Mouse (Mus musculus): ENCODE results near the gene Gm6217. TPM values are rescaled to one million over a fixed set of nuclear protein-coding genes. Genes with fewer than 3 reads are reported as not detected.

Gene Gm6217
- polyA plus RNA-seq, 1 experiment from 2014 or later, result not detected

- Histone ChIP-seq H3K4me3 (ENCODE audit: low read depth, low read length) (no peak within 1 kb of the TSS), H3K4me1 (replicated peaks; ENCODE audit: control insufficient read depth, insufficient read depth, low read length) (no peaks in the 10 kb centered on the region), H3K9me3 (ENCODE audit: control insufficient read depth, low read length) (no peaks in the 10 kb centered on the region), H3K36me3 (ENCODE audit: control insufficient read depth, insufficient read depth, low read length) (no peaks in the 10 kb centered on the region), H3K27me3 (ENCODE audit: control insufficient read depth, insufficient read depth, low read length) (no peaks in the 10 kb centered on the region), H3K4me2 (ENCODE audit: low read depth, low read length, severe bottlenecking) (no peak within 1 kb of the TSS), H3K27ac (ENCODE audit: low read depth, low read length) (no peak within 1 kb of the TSS), H3K9ac (ENCODE audit: low read length) (no peak within 1 kb of the TSS)
- WGBS, result 87% methylated on average over 3 of the region's 3 CpGs
- DNase-seq (ENCODE audit: low spot score), result no peak
- ATAC-seq (replicated peaks; ENCODE audit: low FRiP score), result no peak
Observed at GRCm38 (mm10) chr1:82913025-82913424, 18.2 kb downstream of the Gm6217 start, which contains the start of gene A030005L19Rik. TSS of gene A030005L19Rik (plus strand) at chr1:82913325.

- Histone ChIP-seq H3K27me3 (ENCODE audit: control insufficient read depth, insufficient read depth, low read length) (no peaks in the 10 kb centered on the region), H3K4me1 (replicated peaks; ENCODE audit: control insufficient read depth, insufficient read depth, low read length) (no peaks in the 10 kb centered on the region), H3K27ac (ENCODE audit: low read depth, low read length) (no peak overlapping the region), H3K9ac (ENCODE audit: low read length) (no peak overlapping the region), H3K4me2 (ENCODE audit: low read depth, low read length, severe bottlenecking) (no peak overlapping the region), H3K4me3 (ENCODE audit: low read depth, low read length) (no peak overlapping the region), H3K9me3 (ENCODE audit: control insufficient read depth, low read length) (no peaks in the 10 kb centered on the region), H3K36me3 (ENCODE audit: control insufficient read depth, insufficient read depth, low read length) (no peaks in the 10 kb centered on the region)
- DNase-seq (ENCODE audit: low spot score) (no peak), ATAC-seq (replicated peaks; ENCODE audit: low FRiP score) (no peak)
- 75% methylated on average over 3 of the region's 3 CpGs for WGBS
Observed at GRCm38 (mm10) chr1:82905886-82906285, 25.3 kb downstream of the Gm6217 start.

- Histone ChIP-seq H3K9ac (ENCODE audit: low read length) (no peak overlapping the region), H3K4me1 (replicated peaks; ENCODE audit: control insufficient read depth, insufficient read depth, low read length) (no peaks in the 10 kb centered on the region), H3K27me3 (ENCODE audit: control insufficient read depth, insufficient read depth, low read length) (no peaks in the 10 kb centered on the region), H3K9me3 (ENCODE audit: control insufficient read depth, low read length) (no peaks in the 10 kb centered on the region), H3K36me3 (ENCODE audit: control insufficient read depth, insufficient read depth, low read length) (no peaks in the 10 kb centered on the region), H3K4me3 (ENCODE audit: low read depth, low read length) (no peak overlapping the region), H3K27ac (ENCODE audit: low read depth, low read length) (no peak overlapping the region), H3K4me2 (ENCODE audit: low read depth, low read length, severe bottlenecking) (no peak overlapping the region)
- ATAC-seq (replicated peaks; ENCODE audit: low FRiP score) (no peak), DNase-seq (ENCODE audit: low spot score) (no peak)
- 94% methylated on average over 3 of the region's 3 CpGs for WGBS
Observed at GRCm38 (mm10) chr1:82901201-82901600, 30.0 kb downstream of the Gm6217 start.

GRCm38 (mm10) chr1:82900567-82900966, 30.6 kb downstream of the Gm6217 start:
- ATAC-seq (replicated peaks; ENCODE audit: low FRiP score), result no peak
- DNase-seq (ENCODE audit: low spot score), result no peak
- no peak overlapping the region for H3K9ac ChIP-seq (ENCODE audit: low read length)
- H3K9me3 ChIP-seq (ENCODE audit: control insufficient read depth, low read length), result no peaks in the 10 kb centered on the region
- H3K36me3 ChIP-seq (ENCODE audit: control insufficient read depth, insufficient read depth, low read length), result no peaks in the 10 kb centered on the region
- H3K4me1 ChIP-seq (replicated peaks; ENCODE audit: control insufficient read depth, insufficient read depth, low read length), result no peaks in the 10 kb centered on the region
- no peak overlapping the region for H3K27ac ChIP-seq (ENCODE audit: low read depth, low read length)
- H3K4me3 ChIP-seq (ENCODE audit: low read depth, low read length), result no peak overlapping the region
- 98% methylated on average over 1 of the region's 1 CpGs for WGBS
- no peak overlapping the region for H3K4me2 ChIP-seq (ENCODE audit: low read depth, low read length, severe bottlenecking)
- H3K27me3 ChIP-seq (ENCODE audit: control insufficient read depth, insufficient read depth, low read length), result no peaks in the 10 kb centered on the region

- Histone ChIP-seq H3K4me2 (ENCODE audit: low read depth, low read length, severe bottlenecking) (no peak overlapping the region), H3K36me3 (ENCODE audit: control insufficient read depth, insufficient read depth, low read length) (peaks cover 2% of the 10 kb centered on the region; the same call in 1 of the 2 replicates), H3K9ac (ENCODE audit: low read length) (no peak overlapping the region), H3K27me3 (ENCODE audit: control insufficient read depth, insufficient read depth, low read length) (no peaks in the 10 kb centered on the region), H3K27ac (ENCODE audit: low read depth, low read length) (no peak overlapping the region), H3K9me3 (ENCODE audit: control insufficient read depth, low read length) (no peaks in the 10 kb centered on the region), H3K4me3 (ENCODE audit: low read depth, low read length) (no peak overlapping the region), H3K4me1 (replicated peaks; ENCODE audit: control insufficient read depth, insufficient read depth, low read length) (no peaks in the 10 kb centered on the region)
- DNase-seq (ENCODE audit: low spot score) (no peak), ATAC-seq (replicated peaks; ENCODE audit: low FRiP score) (no peak)
- WGBS, result 96% methylated on average over 7 of the region's 7 CpGs
Observed at GRCm38 (mm10) chr1:82893269-82893668, 37.9 kb downstream of the Gm6217 start.

Other genes with a start within 250 kb of the Gm6217 start
- 268 and 290 TPM in 2 replicates for gene Mff, start 206.5 kb downstream of the Gm6217 start, polyA plus RNA-seq (2014; fragmentation: Nextera tagmentation; extraction: Ambion mirVana)
- gene Tm4sf20, start 162.9 kb downstream of the Gm6217 start, polyA plus RNA-seq (2014; fragmentation: Nextera tagmentation; extraction: Ambion mirVana), result 0.23 TPM in 1 of 2 replicates, not detected in the other
- not detected in 2 replicates for gene Gm47791, start 160.2 kb downstream of the Gm6217 start, polyA plus RNA-seq (2014; fragmentation: Nextera tagmentation; extraction: Ambion mirVana)
- gene Agfg1, start 91.9 kb downstream of the Gm6217 start, polyA plus RNA-seq (2014; fragmentation: Nextera tagmentation; extraction: Ambion mirVana), result 47.3 and 49.5 TPM in 2 replicates
- 0.47 TPM in 1 of 2 replicates, not detected in the other for gene A030005L19Rik, start 18.1 kb downstream of the Gm6217 start, polyA plus RNA-seq (2014; fragmentation: Nextera tagmentation; extraction: Ambion mirVana)
- not detected in 2 replicates for gene A030014E15Rik, start 6.5 kb downstream of the Gm6217 start, polyA plus RNA-seq (2014; fragmentation: Nextera tagmentation; extraction: Ambion mirVana)
- not detected in 2 replicates for gene A030003K21Rik, start 12.0 kb upstream of the Gm6217 start, polyA plus RNA-seq (2014; fragmentation: Nextera tagmentation; extraction: Ambion mirVana)
- not detected in 2 replicates for gene Gm7544, start 24.6 kb upstream of the Gm6217 start, polyA plus RNA-seq (2014; fragmentation: Nextera tagmentation; extraction: Ambion mirVana)
- not detected in 2 replicates for gene Gm47955, start 28.9 kb upstream of the Gm6217 start, polyA plus RNA-seq (2014; fragmentation: Nextera tagmentation; extraction: Ambion mirVana)
- not detected in 2 replicates for gene Gm47959, start 69.1 kb upstream of the Gm6217 start, polyA plus RNA-seq (2014; fragmentation: Nextera tagmentation; extraction: Ambion mirVana)
- gene Slc19a3, start 107.0 kb upstream of the Gm6217 start, polyA plus RNA-seq (2014; fragmentation: Nextera tagmentation; extraction: Ambion mirVana), result 0.40 and 0.48 TPM in 2 replicates
- not detected in 2 replicates for gene Krtap28-10, start 111.1 kb upstream of the Gm6217 start, polyA plus RNA-seq (2014; fragmentation: Nextera tagmentation; extraction: Ambion mirVana)
- not detected in 2 replicates for gene Gm47969, start 113.5 kb upstream of the Gm6217 start, polyA plus RNA-seq (2014; fragmentation: Nextera tagmentation; extraction: Ambion mirVana)
- not detected in 2 replicates for gene A030005K14Rik, start 128.0 kb upstream of the Gm6217 start, polyA plus RNA-seq (2014; fragmentation: Nextera tagmentation; extraction: Ambion mirVana)
- not detected in 2 replicates for gene Krtap28-13, start 129.5 kb upstream of the Gm6217 start, polyA plus RNA-seq (2014; fragmentation: Nextera tagmentation; extraction: Ambion mirVana)
- gene Ccl20, start 185.4 kb upstream of the Gm6217 start, polyA plus RNA-seq (2014; fragmentation: Nextera tagmentation; extraction: Ambion mirVana), result not detected in 2 replicates
- gene Daw1, start 228.4 kb upstream of the Gm6217 start, polyA plus RNA-seq (2014; fragmentation: Nextera tagmentation; extraction: Ambion mirVana), result 0.21 and 0.59 TPM in 2 replicates